Mouse (Mus musculus): ENCODE data around the gene Gpr68.
A peak's percentile ranks its signal among the peaks of the same experiment; 100 is the strongest.

The Gpr68 gene

DNA sequence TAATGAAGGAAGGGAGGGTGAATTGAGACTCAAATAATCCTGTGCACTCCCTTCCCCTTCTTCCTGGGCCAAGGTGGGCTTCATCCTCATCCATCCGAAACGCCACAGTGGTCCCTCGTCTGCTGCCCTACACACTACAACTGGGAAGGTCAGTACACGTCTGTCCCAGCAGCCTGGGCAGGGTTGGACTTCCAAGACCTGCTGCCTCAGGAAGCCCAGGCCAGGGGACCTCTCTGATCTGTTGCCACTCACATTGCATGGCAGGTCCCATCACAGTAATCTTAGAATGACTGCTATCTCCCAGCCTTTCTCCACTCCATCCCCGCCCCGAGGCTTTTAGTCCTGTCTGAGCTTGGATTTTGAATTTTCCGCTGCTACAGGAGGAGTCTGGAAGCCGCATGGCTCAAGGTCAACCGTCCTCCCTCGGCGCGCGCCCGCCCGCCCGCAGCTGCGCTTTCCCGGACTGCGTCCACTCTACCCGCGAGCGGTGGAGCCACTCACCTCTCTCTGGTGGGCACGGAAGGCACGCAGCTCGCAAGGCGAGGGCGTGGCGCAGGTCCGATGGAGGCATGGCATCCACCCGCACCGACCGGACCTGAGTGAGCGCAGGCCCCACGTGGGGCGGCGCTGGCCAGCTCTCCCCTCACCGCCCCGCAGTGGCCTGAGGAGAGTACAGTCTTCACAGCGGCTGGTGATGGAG is at the start of gene Gpr68:
Gpr68 (minus strand) TSS at position 601 of the 700 bp plus-strand sequence.
- DNase-seq (ENCODE audit: low read depth, low spot score), result peak; percentile 18

DNA sequence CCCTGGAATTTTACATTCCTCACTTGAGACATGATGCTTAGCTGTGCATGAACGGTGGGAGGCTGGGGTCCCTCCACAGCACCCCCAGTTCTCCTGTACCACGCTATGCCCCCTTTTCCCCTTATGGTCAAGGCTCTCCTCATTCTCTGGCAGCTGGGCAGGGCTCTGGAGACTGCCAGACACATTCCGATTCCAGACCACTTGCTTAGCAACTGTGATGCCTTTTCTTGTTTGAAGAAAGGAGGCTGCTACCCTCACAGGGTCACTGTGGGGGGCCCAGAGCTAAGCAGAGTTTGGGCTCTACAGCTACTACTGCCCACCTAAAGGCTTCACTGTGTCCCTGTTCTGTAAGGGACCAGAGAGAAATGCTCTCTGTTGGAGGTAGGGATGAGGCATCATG is 49.3 kb upstream of the Gpr68 start:
- DNase-seq (ENCODE audit: low read depth, low spot score), result no peak

DNA sequence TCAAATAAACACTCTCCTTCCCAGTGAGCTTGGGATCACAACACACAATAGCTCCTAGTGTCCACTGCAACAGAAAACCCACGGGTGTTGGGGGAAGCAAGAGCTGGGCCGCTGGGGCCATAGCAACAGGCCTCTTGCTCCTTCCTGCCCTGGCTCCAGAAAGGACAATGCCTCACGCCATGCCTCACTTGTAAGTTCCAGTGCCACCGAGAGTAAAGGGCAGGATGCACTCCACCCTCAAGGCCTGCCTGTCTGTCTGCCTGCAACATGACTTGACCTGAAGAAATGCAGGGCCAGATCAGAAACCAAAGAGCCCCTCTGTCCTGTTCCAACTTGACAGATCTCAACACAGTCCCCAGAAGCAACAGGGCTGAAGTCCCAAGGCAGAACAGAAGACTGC is 48.8 kb upstream of the Gpr68 start:
- DNase-seq (ENCODE audit: low read depth, low spot score), result no peak

DNA sequence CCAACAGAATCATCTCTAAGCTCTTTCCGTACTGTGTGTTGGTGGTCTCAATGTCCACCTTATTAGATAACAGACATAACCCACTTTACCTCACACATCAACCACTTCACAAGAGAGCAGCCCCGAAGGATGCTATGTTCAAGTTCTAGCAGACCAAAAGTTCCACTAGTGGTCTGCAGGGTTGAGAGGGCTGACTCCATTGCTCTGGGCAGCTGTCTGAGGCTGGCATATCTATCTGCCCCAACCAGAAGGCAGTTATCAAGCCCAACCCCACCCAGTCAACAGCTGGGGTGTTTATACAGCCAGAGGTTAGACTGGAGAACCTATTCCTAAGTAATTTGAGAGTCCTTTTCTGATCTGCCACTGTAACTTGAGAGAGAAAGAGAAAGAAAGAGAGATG is 48.0 kb upstream of the Gpr68 start:
- DNase-seq (ENCODE audit: low read depth, low spot score), result no peak

DNA sequence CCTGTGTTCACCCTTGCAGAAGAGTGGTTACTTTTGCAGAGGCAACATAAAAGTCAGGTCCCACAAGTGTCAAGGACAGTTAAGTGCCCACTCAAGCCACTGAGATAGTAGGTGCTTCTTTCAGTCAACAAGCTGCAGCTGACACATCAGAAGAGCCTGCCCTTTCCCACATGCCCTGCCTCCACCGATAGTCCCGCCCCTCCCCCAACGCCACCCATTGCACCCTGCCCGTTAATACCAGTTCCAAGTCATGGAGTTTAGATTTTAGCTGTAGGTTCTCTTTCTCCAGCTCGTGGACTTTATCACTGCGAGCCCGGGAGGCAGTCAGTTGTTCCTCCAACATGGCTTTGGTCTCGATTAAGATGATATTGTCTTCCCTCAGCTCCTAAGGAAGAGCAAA is 45.9 kb upstream of the Gpr68 start:
- no peak for DNase-seq (ENCODE audit: low read depth, low spot score)

DNA sequence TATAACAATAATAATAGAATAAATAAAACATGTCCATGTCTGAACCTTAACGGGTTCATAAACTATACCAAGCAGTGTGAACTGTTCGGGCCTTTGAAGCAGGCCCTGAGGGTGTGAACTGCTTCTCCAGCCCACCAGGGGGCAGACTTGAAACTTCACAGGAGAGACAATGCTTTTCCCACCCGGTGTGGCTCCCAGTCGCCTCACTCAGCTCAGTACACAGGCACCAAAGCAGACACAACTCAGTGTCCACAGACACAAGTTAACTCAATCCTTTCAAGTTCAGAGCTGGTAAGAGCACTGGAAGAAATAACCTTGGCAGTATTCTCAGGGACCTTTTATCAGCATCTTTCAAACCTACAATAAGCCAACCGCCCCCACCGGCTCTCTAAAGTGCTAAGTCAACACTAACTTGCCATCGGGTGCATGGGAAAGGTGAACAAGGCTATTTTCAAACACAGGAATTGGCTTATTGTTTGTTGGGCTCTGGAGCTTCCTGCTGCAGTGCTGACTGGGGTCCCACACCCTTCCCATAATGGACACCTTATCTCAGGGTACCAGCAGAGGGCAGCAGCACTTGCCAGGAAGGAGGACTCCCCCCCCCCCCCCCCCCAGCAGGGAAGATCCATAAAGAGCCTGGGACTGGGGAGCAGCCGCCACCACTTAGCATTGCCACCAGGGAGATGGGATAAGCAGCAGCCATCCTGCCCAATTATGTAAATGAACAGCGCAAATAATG is 44.4 kb upstream of the Gpr68 start:
- DNase-seq (ENCODE audit: low read depth, low spot score), result peak; percentile 72

DNA sequence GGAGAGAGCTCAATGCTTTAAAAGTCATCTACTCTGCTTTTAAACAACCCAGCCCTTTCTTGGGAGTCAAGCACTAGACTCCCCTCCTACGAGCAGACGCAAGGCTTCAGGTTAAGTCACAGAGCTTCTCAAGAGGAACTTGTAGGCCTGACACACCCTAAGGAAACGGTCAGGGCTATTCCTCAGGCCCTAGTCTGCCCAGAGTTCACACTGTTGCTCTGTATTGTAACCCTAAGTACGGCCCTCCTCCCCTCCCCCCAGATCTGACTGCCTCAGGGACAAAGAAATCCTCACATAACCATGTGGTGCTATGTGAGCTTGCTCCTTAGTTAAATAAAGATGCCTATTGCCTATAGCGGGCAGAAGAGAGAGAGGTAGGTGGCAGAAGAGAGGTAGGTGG is 41.1 kb upstream of the Gpr68 start:
- no peak for DNase-seq (ENCODE audit: low read depth, low spot score)

DNA sequence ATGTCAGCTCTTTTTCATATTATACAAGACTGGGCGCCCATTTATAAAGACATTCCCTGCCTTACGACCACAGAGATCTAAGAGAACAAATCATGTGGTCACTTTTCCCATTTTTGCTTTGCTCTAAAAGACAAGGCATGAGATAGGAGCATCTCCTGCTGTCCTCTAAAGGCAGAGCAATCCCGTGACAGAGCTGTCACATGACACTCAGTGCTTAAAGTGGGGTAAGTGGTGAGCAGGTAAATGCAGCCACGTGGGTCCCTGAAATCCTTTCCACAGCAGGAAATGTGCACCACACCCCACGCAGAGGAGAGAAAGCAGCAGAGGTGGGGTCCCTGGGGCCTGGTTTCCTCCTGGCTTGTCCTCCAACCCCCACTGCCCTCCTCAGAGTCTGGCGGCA is 40.0 kb upstream of the Gpr68 start:
- no peak for DNase-seq (ENCODE audit: low read depth, low spot score)

DNA sequence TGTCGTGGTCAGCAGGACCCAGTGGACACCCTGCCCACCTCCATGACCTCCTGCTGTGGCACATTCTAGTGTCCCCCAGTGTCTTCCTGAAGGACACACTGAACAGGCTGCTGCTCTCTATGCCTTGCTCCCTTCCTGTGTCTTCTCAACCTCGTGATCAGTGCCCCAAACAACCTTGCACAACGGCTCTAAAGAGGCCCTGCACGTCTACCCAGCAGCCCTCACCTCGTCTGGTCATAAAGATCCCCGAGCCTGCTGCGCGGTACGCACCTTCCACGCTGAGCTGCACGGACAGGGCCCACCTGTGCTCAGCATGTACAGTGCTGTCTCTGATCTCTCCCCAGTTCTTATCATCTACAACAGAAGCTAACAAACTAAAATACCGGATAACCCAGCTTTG is 38.0 kb upstream of the Gpr68 start:
- DNase-seq (ENCODE audit: low read depth, low spot score), result no peak

DNA sequence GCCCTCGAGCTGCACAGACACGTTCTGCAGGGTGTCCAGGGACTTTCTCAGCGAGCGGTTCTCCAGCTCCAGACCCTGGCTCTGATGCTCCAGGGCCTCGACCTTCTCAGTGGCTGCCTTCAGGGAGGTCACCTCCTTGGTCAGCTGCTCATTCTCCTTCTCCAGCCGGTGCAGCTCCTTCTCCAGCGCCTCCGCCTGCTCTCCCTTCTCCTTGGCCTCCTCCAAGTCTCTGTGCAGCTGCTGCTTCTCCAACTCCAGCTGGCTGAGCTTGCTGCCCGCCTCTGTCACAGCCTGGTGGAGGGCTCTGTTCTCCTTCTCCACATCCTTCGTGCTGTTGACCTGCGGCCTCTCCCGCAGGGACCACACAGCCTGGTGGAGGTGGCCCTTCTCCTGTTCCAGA is 37.5 kb upstream of the Gpr68 start:
- DNase-seq (ENCODE audit: low read depth, low spot score), result no peak

DNA sequence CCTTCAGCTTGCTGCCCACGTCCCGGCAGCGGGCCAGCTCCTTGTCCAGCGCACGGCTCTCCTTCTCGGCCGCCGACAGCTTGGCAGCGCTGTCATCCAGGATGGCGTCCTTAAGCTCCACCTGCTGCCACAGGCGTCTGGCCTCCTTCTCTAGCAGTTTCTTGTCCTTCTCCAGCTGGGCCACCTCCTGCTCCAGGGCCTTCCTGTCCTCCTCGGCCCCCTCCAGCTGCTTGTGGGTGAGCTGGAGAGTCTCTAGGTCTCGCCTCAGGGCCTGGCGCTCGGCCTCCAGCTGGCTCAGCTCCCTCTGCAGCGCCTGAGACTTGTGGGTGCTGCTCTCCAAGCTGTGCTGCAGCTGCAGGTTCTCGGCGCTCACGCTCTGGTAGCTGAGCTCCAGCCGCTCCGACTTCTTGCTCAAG is 36.9 kb upstream of the Gpr68 start:
- DNase-seq (ENCODE audit: low read depth, low spot score), result no peak

DNA sequence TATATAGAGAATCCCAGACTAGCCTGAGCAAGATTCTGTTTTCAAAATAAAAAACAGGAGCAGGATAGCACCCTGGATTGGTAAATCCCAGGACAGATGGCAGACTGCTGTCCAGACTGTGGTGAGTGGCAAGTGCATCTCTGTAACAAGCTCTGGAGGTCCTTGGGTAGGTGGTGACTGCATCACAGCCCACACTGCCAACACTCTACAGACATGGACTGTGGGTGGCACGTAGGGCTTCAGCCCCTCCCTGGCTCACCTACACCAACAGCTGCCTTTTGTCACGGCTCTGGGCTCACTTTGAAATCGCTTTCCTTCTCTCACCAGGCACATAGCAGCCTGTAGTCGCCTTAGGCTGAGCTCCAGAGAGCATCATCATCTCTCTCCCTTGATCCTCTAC is 35.1 kb upstream of the Gpr68 start:
- DNase-seq (ENCODE audit: low read depth, low spot score), result no peak

DNA sequence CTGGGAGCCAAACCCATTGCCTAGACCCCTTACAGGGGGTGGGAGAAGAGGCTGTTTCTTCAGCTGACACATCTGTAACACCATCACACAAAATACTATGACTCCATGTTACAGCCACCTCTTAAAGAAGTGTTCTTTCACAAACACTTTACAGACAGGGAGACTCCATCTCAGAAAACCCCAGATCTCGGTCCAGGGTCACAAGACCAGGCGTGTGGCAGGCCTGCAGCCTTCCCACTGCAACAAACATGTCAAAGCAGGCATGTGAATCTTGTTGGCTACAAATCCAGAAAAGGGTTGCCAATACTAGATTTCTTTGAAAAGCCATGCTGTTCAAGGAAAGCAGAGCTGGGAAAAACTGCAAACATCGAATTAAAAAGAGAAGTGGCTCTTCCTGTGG is 33.4 kb upstream of the Gpr68 start:
- DNase-seq (ENCODE audit: low read depth, low spot score), result no peak

DNA sequence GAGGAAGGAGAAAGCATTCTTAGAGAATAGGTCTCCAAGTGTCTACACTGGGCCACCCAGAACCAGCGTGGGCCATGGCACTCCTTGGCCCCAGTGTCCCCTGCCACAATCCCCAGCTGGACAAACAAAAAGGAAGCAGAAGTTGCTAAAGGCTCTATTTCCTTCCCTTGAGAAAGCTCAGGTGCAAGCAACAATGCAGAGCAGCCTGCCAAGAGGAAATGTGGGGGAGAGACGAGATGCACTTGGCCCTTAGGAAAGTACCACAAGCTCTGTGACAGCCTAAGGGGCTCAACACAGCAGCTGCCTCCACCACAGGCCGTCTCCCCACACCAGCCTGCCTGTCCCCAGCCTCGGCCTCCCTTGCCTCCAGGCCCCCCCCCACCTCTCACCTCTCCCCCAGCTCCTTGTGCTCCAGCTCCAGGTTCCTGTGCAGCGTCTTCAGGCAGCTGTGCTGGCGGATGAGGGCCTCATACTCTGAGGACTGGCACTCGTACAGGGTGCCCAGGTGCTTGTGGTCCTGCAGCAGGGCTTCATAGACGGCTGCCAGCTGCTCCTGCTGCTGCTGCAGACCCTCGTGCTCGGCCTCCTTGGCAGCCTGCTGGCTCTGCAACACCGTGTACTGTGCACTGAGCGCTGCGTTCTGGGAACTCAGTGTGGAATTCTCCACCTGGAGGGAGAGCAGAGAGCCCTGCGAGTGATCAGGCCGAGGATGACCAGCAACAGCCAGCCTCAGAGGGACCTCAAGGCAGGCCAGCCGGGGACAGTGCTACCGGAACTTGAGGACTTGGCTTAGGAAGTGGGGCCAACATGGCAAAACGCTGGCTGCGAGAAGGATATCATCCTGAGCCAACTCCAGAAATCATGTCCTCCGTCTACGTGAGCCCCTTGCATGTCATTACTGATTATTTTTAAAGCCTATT is 29.7 kb upstream of the Gpr68 start:
- no peak for DNase-seq (ENCODE audit: low read depth, low spot score)

DNA sequence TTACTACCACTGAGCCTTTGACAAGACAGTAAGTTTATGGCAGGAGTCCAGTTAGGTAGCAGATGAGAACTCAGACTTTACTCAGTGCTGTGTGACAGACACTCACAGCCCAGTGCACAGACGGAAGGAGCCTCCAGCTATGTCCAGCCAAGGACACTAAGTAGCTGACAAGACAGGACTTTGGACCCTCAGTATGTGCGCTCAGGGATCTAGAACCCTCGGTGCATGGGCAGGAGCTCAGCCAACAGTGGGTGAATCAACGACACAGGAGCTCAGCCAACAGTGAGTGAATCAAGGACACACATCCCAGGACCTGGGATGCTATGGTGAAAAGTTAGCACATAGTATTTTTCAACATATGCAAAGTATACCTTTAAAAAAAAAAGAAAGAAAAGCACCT is 28.7 kb upstream of the Gpr68 start:
- DNase-seq (ENCODE audit: low read depth, low spot score), result no peak

DNA sequence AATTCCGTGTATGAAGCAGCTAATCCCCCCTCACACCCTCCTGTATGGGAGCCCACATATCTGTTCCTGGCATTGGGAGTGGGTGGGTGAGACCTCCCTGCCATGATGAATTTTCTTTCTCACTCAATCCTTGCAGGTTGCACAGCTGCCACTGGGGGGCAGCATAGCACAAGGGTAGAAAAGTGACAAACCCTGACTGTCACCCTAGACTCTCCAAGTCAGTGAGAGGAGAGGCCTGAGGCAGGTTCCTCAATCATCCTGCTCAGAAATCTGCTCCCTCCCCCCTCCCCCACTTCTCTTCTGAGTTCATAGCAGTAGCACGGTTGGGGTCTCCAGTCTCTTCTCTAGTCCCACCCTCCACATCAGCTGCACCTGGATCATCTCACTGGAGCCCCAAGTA is 28.1 kb upstream of the Gpr68 start:
- DNase-seq (ENCODE audit: low read depth, low spot score), result peak; percentile 76

DNA sequence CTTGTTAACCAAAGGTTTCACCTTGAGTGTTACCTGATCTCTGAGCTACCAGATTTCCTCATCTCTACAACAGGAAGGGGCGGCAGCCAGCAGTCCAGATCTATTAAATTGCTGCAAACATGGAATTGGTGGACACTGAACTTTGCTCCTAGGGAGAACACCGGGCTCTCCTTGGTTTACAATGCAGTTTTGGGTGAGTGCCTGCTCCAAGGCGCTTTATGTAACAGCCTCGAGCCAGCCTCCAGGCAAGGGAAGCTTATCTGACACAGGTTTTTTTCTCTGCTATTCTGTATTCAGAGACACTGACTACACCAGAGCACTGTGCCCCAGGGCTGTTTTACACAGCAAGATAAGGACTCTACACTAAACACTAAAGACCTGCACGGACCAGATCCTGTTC is 26.8 kb upstream of the Gpr68 start:
- DNase-seq (ENCODE audit: low read depth, low spot score), result no peak

DNA sequence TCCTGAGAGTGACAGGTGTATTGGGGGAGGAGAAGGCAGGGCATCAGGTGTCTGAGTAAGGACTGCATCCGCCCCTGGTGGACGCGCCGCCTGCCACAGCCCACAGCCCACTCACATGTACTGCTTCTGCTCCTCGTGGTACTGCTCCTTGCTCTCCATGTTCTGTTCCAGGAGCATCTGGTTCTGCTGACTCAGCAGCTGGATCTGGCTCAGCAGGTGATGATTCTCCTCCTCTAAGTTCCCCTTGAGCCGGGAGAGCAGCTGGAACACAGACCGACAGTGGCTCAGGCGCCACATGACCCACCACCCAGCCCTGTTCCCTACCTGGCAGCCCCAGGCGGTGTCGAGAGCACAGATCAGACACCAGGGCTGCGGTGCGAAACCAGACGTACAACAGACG is 23.7 kb upstream of the Gpr68 start:
- DNase-seq (ENCODE audit: low read depth, low spot score), result no peak

DNA sequence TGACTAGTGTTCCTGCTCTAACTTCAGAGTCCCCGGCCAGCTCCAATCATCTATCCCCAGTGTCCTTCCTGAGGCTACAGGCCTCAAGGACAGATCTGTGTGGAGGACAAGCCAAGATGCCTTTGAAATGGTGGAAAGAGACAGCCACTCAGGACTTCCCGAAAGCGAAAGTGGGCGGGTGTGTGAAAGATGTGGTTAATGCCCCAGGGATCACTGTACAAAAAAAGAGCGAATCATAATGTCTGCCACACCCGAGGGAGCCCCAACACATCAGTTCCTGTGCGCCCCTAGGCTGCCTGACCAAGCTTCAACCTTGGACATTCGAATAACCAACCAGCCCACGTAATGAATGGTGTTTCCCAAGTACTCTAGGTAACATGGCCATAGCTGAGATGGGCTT is 20.3 kb upstream of the Gpr68 start:
- DNase-seq (ENCODE audit: low read depth, low spot score), result no peak

DNA sequence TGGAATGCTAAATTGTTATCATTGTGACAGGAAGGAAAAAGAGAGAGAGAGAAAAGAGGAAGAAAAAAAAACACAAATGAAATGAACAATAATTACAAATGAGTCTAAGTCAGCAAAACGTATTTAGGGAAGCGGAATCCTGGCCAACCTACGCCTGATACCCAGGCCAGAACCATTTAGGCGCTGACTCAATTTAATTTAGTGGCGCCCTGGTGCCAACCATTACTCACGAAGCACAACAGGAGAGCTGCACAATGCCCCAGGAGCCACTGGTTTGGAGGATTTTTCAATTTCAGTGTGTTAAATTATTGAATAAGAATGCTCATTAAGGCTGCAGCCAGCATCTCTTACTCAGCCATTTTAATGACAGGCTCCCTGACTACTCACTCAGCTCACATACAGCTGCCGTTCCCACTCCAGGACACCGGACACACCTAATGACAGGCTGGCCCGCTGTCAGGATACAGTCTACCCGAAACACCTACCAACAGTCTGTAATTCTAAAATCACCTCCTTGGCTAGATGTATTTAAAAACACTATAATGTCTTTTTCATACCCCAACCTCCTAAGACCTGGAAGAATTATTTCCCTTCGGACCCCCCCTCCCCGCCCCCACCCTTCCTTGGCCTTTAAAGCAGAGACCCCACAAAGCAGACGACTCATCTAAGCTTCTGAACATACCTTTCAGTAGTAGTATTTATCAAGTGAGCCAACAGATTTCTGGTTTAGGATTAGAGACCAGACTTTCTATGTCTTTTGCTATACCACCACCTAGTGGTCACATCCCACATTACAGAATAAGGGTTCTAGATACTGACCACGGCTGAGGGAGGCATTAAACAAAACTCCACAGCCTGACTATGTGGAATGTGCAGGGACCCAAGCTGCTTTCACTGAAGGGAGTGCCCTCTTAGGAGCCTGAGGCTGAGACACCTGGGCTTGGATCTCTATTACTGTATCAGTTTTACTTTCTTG is 17.9 kb upstream of the Gpr68 start:
- peak; percentile 85 for DNase-seq (ENCODE audit: low read depth, low spot score)

DNA sequence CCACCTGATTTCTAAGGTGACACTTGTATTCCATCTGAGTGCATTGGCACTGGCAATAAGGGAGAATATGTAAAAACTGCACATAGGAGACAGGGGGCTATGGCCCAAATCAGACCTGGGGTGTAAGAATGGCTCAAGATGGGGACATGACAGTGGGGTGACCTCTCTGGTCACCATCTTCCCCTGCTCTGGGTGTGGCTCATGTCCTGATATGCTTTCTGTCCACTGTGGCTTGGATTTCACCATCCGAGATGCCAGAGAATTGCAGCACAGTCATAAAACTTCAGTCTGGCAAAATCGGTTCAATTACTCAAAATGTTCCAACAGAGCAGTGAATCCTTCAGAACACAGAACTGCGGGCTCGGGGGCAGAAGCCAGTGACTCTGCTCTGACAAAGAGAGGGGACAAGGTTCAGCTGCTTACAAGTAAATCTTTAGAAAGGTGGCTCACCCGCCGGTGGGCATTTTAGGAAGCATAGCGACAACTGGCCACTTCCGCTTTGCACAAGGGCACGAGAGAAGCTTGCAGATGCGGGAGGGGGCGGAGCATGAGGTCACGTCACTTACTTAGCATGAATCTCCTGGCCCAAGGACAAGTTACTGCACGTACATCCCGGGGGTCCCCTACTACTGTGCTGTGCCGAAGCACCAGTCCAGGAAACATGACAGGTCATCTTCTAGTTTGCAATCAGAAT is 16.8 kb upstream of the Gpr68 start:
- DNase-seq (ENCODE audit: low read depth, low spot score), result no peak

All from forelimb bud, embryonic 11.5 days (tissue).